Mouse (Mus musculus): ENCODE data around the gene Thtpa. TPM values are rescaled to one million over a fixed set of nuclear protein-coding genes. Genes with fewer than 3 reads are reported as not detected.
A peak's percentile ranks its signal among the peaks of the same experiment; 100 is the strongest.

Thtpa gene
- polyA plus RNA-seq, 1 experiment, result 11.5 TPM

- H3K79me2 ChIP-seq (ENCODE audit: control insufficient read depth, insufficient read depth), result no peaks in the 10 kb centered on the region
- no peaks in the 10 kb centered on the region for H3K79me3 ChIP-seq (ENCODE audit: low read depth)
- no peak overlapping the region for H3ac ChIP-seq (ENCODE audit: control insufficient read depth, insufficient read length, low read depth)
- no peaks in the 10 kb centered on the region for H3K36me3 ChIP-seq (ENCODE audit: control insufficient read depth, insufficient read depth)
- H3K4me3 ChIP-seq (ENCODE audit: insufficient read depth, poor library complexity, severe bottlenecking), result no peak overlapping the region
- TF ChIP-seq CEBPB (IDR thresholded peaks at IDR 0.05; ENCODE audit: low read depth) (no peak), USF1 (IDR thresholded peaks at IDR 0.05; ENCODE audit: low read depth) (no peak), MYOD1 (IDR thresholded peaks at IDR 0.05; ENCODE audit: control insufficient read depth, insufficient read length, low read depth) (no peak), FOSL1 (IDR thresholded peaks at IDR 0.05; ENCODE audit: insufficient read depth, low read length, poor library complexity, severe bottlenecking) (no peak), CTCF (IDR thresholded peaks at IDR 0.05; ENCODE audit: control insufficient read depth, insufficient read depth, insufficient read length) (no peak), MAX (IDR thresholded peaks at IDR 0.05) (no peak), MYOG (IDR thresholded peaks at IDR 0.05; ENCODE audit: control insufficient read depth, extremely low read depth, insufficient read length) (no peak)
- peaks cover 22% of the 10 kb centered on the region for H3K27me3 ChIP-seq (ENCODE audit: control insufficient read depth, insufficient read depth, insufficient read length)
Observed at GRCm38 (mm10) chr14:55135676-55136075, 41.1 kb downstream of the Thtpa start.

DNA sequence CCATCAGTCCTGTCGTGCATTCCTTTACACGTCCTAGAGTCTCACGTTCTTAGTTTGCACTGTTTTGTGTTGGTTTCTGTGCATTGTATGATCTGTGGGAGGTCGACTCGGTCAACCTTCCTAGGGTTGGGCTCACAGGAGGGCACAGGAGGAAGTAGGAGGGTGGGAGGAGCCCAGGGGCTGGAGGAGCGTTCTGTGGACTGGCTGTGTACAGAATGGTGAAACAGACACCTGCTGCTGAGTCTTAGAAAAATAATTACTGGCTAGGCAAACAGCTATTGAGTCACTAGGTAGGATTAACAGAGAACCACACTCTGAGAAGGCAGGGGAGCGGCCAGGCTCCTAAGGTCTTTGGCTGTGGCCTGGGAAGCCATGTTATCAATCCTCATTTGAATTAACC, 44.7 kb downstream of the Thtpa start:
- no peaks in the 10 kb centered on the region for H3K36me3 ChIP-seq (ENCODE audit: control insufficient read depth, insufficient read depth)
- H3K79me2 ChIP-seq (ENCODE audit: control insufficient read depth, insufficient read depth), result no peaks in the 10 kb centered on the region
- H3K4me3 ChIP-seq (ENCODE audit: insufficient read depth, poor library complexity, severe bottlenecking), result no peak overlapping the region
- H3K27me3 ChIP-seq (ENCODE audit: control insufficient read depth, insufficient read depth, insufficient read length), result peaks cover 33% of the 10 kb centered on the region
- H3ac ChIP-seq (ENCODE audit: control insufficient read depth, insufficient read length, low read depth), result no peak overlapping the region
- TF ChIP-seq MAX (IDR thresholded peaks at IDR 0.05) (no peak), CTCF (IDR thresholded peaks at IDR 0.05; ENCODE audit: control insufficient read depth, insufficient read depth, insufficient read length) (no peak), CEBPB (IDR thresholded peaks at IDR 0.05; ENCODE audit: low read depth) (no peak), USF1 (IDR thresholded peaks at IDR 0.05; ENCODE audit: low read depth) (no peak), FOSL1 (IDR thresholded peaks at IDR 0.05; ENCODE audit: insufficient read depth, low read length, poor library complexity, severe bottlenecking) (no peak), MYOD1 (IDR thresholded peaks at IDR 0.05; ENCODE audit: control insufficient read depth, insufficient read length, low read depth) (no peak), MYOG (IDR thresholded peaks at IDR 0.05; ENCODE audit: control insufficient read depth, extremely low read depth, insufficient read length) (no peak)
- H3K79me3 ChIP-seq (ENCODE audit: low read depth), result no peaks in the 10 kb centered on the region

DNA sequence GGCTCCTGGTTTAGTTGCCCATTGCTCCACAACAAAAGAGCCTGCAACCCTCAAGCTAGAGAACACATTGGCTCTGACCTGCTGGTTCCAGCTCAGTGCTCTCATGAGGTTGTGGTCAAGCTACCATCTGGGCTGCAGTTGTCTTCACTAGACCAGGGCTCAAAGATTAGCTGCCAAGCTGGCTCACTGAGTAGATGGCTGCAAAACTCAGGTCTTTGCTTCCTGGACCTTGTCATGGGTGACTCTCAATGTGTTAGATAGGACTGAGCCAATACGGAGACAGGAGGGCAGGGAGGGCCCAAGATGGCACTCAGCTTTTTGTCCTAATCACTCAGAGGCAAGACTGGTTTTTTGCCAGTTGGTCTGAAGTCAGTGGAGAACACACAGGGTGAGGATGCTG, 51.7 kb downstream of the Thtpa start:
- Histone ChIP-seq H3K79me3 (ENCODE audit: low read depth) (no peaks in the 10 kb centered on the region), H3K79me2 (ENCODE audit: control insufficient read depth, insufficient read depth) (no peaks in the 10 kb centered on the region), H3ac (ENCODE audit: control insufficient read depth, insufficient read length, low read depth) (no peak overlapping the region), H3K4me3 (ENCODE audit: insufficient read depth, poor library complexity, severe bottlenecking) (no peak overlapping the region), H3K36me3 (ENCODE audit: control insufficient read depth, insufficient read depth) (no peaks in the 10 kb centered on the region), H3K27me3 (ENCODE audit: control insufficient read depth, insufficient read depth, insufficient read length) (peaks cover 39% of the 10 kb centered on the region)
- TF ChIP-seq MAX (IDR thresholded peaks at IDR 0.05), result no peak
- TF ChIP-seq MYOD1 (IDR thresholded peaks at IDR 0.05; ENCODE audit: control insufficient read depth, insufficient read length, low read depth), result no peak
- no peak for TF ChIP-seq CTCF (IDR thresholded peaks at IDR 0.05; ENCODE audit: control insufficient read depth, insufficient read depth, insufficient read length)
- no peak for TF ChIP-seq FOSL1 (IDR thresholded peaks at IDR 0.05; ENCODE audit: insufficient read depth, low read length, poor library complexity, severe bottlenecking)
- no peak for TF ChIP-seq USF1 (IDR thresholded peaks at IDR 0.05; ENCODE audit: low read depth)
- TF ChIP-seq CEBPB (IDR thresholded peaks at IDR 0.05; ENCODE audit: low read depth), result no peak
- no peak for TF ChIP-seq MYOG (IDR thresholded peaks at IDR 0.05; ENCODE audit: control insufficient read depth, extremely low read depth, insufficient read length)

DNA sequence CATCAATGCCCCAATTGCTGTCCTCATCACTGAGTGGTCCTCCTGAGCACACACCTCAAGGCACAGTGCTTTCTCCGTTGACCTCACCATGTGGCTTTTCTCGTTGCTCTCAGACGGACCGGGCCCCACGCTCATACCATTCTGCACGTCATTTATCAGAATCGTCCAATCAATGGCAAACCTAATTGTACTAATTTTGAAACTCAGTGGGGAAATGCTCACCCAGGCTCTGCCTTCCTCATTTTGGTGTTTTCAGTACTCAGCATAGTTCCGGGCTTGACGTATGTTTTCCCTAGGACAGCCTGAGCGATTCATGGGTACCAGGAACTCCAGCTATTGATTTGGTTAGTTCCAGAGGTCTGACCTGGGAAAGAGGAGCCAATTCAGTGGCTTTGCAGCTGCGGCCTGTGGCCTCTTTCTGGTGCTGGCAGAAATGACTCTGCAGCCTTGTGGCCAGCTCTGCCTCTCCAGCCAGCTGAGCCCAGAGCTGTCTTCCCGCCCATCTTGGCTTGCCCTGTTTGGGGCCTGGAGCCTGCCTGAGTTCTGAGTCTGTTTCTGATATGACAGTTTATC, 52.3 kb downstream of the Thtpa start:
- Histone ChIP-seq H3K79me2 (ENCODE audit: control insufficient read depth, insufficient read depth) (no peaks in the 10 kb centered on the region), H3K79me3 (ENCODE audit: low read depth) (no peaks in the 10 kb centered on the region), H3ac (ENCODE audit: control insufficient read depth, insufficient read length, low read depth) (no peak overlapping the region), H3K36me3 (ENCODE audit: control insufficient read depth, insufficient read depth) (no peaks in the 10 kb centered on the region), H3K4me3 (ENCODE audit: insufficient read depth, poor library complexity, severe bottlenecking) (no peak overlapping the region), H3K27me3 (ENCODE audit: control insufficient read depth, insufficient read depth, insufficient read length) (peaks cover 39% of the 10 kb centered on the region)
- TF ChIP-seq FOSL1 (IDR thresholded peaks at IDR 0.05; ENCODE audit: insufficient read depth, low read length, poor library complexity, severe bottlenecking) (no peak), MAX (IDR thresholded peaks at IDR 0.05) (no peak), CEBPB (IDR thresholded peaks at IDR 0.05; ENCODE audit: low read depth) (no peak)

DNA sequence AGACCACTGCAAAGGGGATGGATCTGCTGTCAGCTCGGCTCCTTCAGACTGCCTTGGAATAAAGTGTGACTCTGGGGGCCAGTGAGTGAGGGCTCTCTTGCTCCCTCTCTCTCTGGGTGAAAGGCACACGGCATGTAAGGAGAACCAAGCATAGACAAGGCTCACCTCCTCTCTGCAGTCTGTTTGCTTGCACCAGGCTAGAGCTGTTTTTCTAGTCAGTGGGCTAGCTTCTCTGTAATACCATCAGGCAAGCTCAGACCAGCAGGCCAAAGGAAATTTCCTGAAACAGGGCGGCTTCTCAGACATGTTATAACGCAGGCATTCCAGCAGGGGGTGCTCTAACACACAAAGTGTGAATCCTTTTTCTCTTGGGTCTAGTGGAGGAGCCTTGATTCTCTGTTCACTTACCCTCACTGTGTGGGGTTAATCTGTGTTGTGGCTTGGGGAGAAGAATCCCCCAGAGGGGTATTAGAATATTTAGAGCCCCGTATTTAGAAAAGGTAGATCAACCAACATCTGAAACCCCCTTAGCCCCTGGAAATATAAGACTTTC, 53.9 kb downstream of the Thtpa start:
- no peaks in the 10 kb centered on the region for H3K79me3 ChIP-seq (ENCODE audit: low read depth)
- no peaks in the 10 kb centered on the region for H3K36me3 ChIP-seq (ENCODE audit: control insufficient read depth, insufficient read depth)
- no peaks in the 10 kb centered on the region for H3K79me2 ChIP-seq (ENCODE audit: control insufficient read depth, insufficient read depth)
- TF ChIP-seq MYOG (IDR thresholded peaks at IDR 0.05; ENCODE audit: control insufficient read depth, extremely low read depth, insufficient read length) (no peak), CTCF (IDR thresholded peaks at IDR 0.05; ENCODE audit: control insufficient read depth, insufficient read depth, insufficient read length) (peak; percentile 35)
- no peak overlapping the region for H3K4me3 ChIP-seq (ENCODE audit: insufficient read depth, poor library complexity, severe bottlenecking)
- peaks cover 35% of the 10 kb centered on the region for H3K27me3 ChIP-seq (ENCODE audit: control insufficient read depth, insufficient read depth, insufficient read length)
- H3ac ChIP-seq (ENCODE audit: control insufficient read depth, insufficient read length, low read depth), result no peak overlapping the region

Other genes with a start within 250 kb of the Thtpa start
- gene Homez, start 223.8 kb upstream of the Thtpa start, polyA plus RNA-seq (2012; fragmentation: generic; extraction: Trizol), result 1.3 TPM
- gene Ppp1r3e, start 217.2 kb upstream of the Thtpa start, polyA plus RNA-seq (2012; fragmentation: generic; extraction: Trizol), result 1.1 TPM
- 16.5 TPM for gene Bcl2l2, start 211.4 kb upstream of the Thtpa start, polyA plus RNA-seq (2012; fragmentation: generic; extraction: Trizol)
- 0.49 TPM for gene Gm20521, start 211.3 kb upstream of the Thtpa start, polyA plus RNA-seq (2012; fragmentation: generic; extraction: Trizol)
- gene Pabpn1, start 202.3 kb upstream of the Thtpa start, polyA plus RNA-seq (2012; fragmentation: generic; extraction: Trizol), result 146 TPM
- 0.27 TPM for gene Slc22a17, start 181.7 kb upstream of the Thtpa start, polyA plus RNA-seq (2012; fragmentation: generic; extraction: Trizol)
- gene Efs, start 168.7 kb upstream of the Thtpa start, polyA plus RNA-seq (2012; fragmentation: generic; extraction: Trizol), result 0.16 TPM
- not detected for gene Il25, start 162.1 kb upstream of the Thtpa start, polyA plus RNA-seq (2012; fragmentation: generic; extraction: Trizol)
- not detected for gene Cmtm5, start 158.5 kb upstream of the Thtpa start, polyA plus RNA-seq (2012; fragmentation: generic; extraction: Trizol)
- gene Myh6, start 127.9 kb upstream of the Thtpa start, polyA plus RNA-seq (2012; fragmentation: generic; extraction: Trizol), result 0.02 TPM
- gene Gm17428, start 117.9 kb upstream of the Thtpa start, polyA plus RNA-seq (2012; fragmentation: generic; extraction: Trizol), result not detected
- gene Myh7, start 100.2 kb upstream of the Thtpa start, polyA plus RNA-seq (2012; fragmentation: generic; extraction: Trizol), result 0.11 TPM
- 56.0 TPM for gene Ngdn, start 79.3 kb upstream of the Thtpa start, polyA plus RNA-seq (2012; fragmentation: generic; extraction: Trizol)
- 0.63 TPM for gene Zfhx2, start 2.5 kb upstream of the Thtpa start, polyA plus RNA-seq (2012; fragmentation: generic; extraction: Trizol)
- 3.9 TPM for gene Ap1g2, start 11.8 kb downstream of the Thtpa start, polyA plus RNA-seq (2012; fragmentation: generic; extraction: Trizol)
- not detected for gene Jph4, start 22.2 kb downstream of the Thtpa start, polyA plus RNA-seq (2012; fragmentation: generic; extraction: Trizol)
- not detected for gene Dhrs2, start 127.2 kb downstream of the Thtpa start, polyA plus RNA-seq (2012; fragmentation: generic; extraction: Trizol)